Mouse (Mus musculus) olfactory bulb, adult 2 months (tissue): ENCODE results near the gene Poll.

Experiments
- CTCF ChIP-seq: fragments of 200-500 bp; IDR thresholded peaks from 2 replicates; pipeline ENCODE4 v1.5.1; 2012; ENCODE audit warnings: low read depth, mild to moderate bottlenecking, low read length, moderate library complexity; ENCODE audit not compliant: insufficient read depth
- POLR2A ChIP-seq: fragments of 200-500 bp; IDR thresholded peaks from 2 replicates; pipeline ENCODE4 v1.6.1; 2012; ENCODE audit warnings: mild to moderate bottlenecking, low read depth, low read length, moderate library complexity; ENCODE audit not compliant: insufficient read depth

DNA sequence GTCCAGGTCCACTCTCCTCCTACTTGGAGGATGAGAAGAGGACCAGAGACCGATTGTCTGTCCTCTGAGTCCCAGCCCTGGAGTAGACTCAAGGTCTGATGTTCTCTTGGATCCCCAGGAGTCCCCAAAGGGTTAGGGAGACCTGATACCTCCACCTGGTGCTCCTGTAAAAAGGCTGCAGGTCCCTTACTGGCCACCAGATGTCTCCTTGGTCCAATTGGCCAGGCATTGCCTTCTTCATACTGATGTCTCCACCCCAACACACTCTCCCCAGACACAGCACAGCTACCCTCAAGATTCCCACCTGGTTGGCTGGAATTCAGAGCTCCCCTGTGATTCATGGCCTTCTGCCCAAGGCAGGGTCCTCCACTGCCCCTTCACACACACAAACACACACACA is 22.8 kb downstream of the Poll start:
- 0 out of 2 replicates have a peak, but pooled peaks have one; percentile 6 for TF ChIP-seq CTCF
- no peak for TF ChIP-seq POLR2A
